Mouse (Mus musculus) CD4-positive, CD25-positive, alpha-beta regulatory T cell, adult 4 months (primary cell): ENCODE measurements around the gene Pigf. TPM values are rescaled to one million over a fixed set of nuclear protein-coding genes. Genes with fewer than 3 reads are reported as not detected.

Experiments used
- ATAC-seq: one replicate; pipeline ENCODE4 v1.8.0; 2017
- polyA plus RNA-seq, 2 experiments: library from polyadenylated mRNA; unstranded; fragments of 100-300 nt; shearing (Covaris generic); gene quantifications; one replicate each; pipeline ENCODE4 v1.2.1; 2017

The Pigf gene
- polyA plus RNA-seq, 2 experiments from 2014 or later: 20.4 to 22.1 TPM

GRCm38 (mm10) chr17:86967048-86967447 is 58.2 kb downstream of the Pigf start:
- ATAC-seq: no peak

GRCm38 (mm10) chr17:86966040-86966439 is 59.2 kb downstream of the Pigf start:
- no peak for ATAC-seq

- ATAC-seq: no peak
Observed at GRCm38 (mm10) chr17:86965121-86965520, 60.1 kb downstream of the Pigf start.

GRCm38 (mm10) chr17:86964502-86964901 is 60.7 kb downstream of the Pigf start:
- no peak for ATAC-seq

GRCm38 (mm10) chr17:86964041-86964440 is 61.2 kb downstream of the Pigf start:
- ATAC-seq: no peak

GRCm38 (mm10) chr17:86963586-86963902 is 61.7 kb downstream of the Pigf start:
- no peak for ATAC-seq

GRCm38 (mm10) chr17:86962894-86963585 is 62.2 kb downstream of the Pigf start, which contains the start of gene Rhoq:
Gene Rhoq (plus strand): TSS chr17:86963082.
- peak; percentile 53 for ATAC-seq

GRCm38 (mm10) chr17:86962297-86962893 is 62.8 kb downstream of the Pigf start:
- ATAC-seq: peak; percentile 76

GRCm38 (mm10) chr17:86961301-86961841 is 63.8 kb downstream of the Pigf start:
- ATAC-seq: no peak

- peak; percentile 60 for ATAC-seq
Observed at GRCm38 (mm10) chr17:86957968-86958367, 67.2 kb downstream of the Pigf start.

- ATAC-seq: no peak
Observed at GRCm38 (mm10) chr17:86957239-86957638, 68.0 kb downstream of the Pigf start.

- no peak for ATAC-seq
Observed at GRCm38 (mm10) chr17:86948801-86949200, 76.4 kb downstream of the Pigf start.

- ATAC-seq: no peak
Observed at GRCm38 (mm10) chr17:86947840-86948796, 77.1 kb downstream of the Pigf start, which contains the start of gene Atp6v1e2. Gene Atp6v1e2 (minus strand): TSS chr17:86947897.

Other genes with a start within 250 kb of the Pigf start
- not detected for gene Tmem247, start 108.1 kb downstream of the Pigf start, polyA plus RNA-seq
- gene Atp6v1e2, start 77.5 kb downstream of the Pigf start, polyA plus RNA-seq: not detected
- gene Rhoq, start 62.3 kb downstream of the Pigf start, polyA plus RNA-seq: 1 to 10 TPM; 4.2 TPM
- gene Cript, start 144 bp upstream of the Pigf start, polyA plus RNA-seq: 100 to 1,000 TPM in 1 of 2 experiments, 10 to 100 TPM in 1; 93.3 to 104 TPM
- gene Socs5, start 82.3 kb upstream of the Pigf start, polyA plus RNA-seq: 1 to 10 TPM; 8.7 to 9.3 TPM
- gene Mcfd2, start 240.5 kb upstream of the Pigf start, polyA plus RNA-seq: 10 to 100 TPM; 34.0 to 43.8 TPM